Mouse (Mus musculus) neural tube, embryonic 12.5 days (tissue): ENCODE data around the gene Zmiz1. TPM values are rescaled to one million over a fixed set of nuclear protein-coding genes. Genes with fewer than 3 reads are reported as not detected.

Experiments
- ATAC-seq: fragments of 200-750 bp; cut with Nextera tagmentation; 2 replicates; pipeline ENCODE4 v1.8.0; 2017; ENCODE audit warnings: low read depth, mild to moderate bottlenecking, moderate TSS enrichment, moderate library complexity; ENCODE audit not compliant: low FRiP score
- H3K27ac ChIP-seq: fragments of 300-500 bp; sonication (generic); 2 replicates; pipeline ENCODE4 v1.5.1; 2016
- H3K27me3 ChIP-seq: fragments of 300-500 bp; sonication (generic); replicated peaks from 2 replicates; pipeline ENCODE4 v1.6.1; 2016; ENCODE audit warnings: mild to moderate bottlenecking
- H3K36me3 ChIP-seq: fragments of 300-500 bp; sonication (generic); 2 replicates; pipeline ENCODE4 v1.6.1; 2016; ENCODE audit warnings: mild to moderate bottlenecking
- H3K4me1 ChIP-seq: fragments of 300-500 bp; sonication (generic); 2 replicates; pipeline ENCODE4 v1.6.1; 2016
- H3K4me2 ChIP-seq: fragments of 300-500 bp; sonication (generic); replicated peaks from 2 replicates; pipeline ENCODE4 v1.6.1; 2016; ENCODE audit warnings: mild to moderate bottlenecking
- H3K4me3 ChIP-seq: fragments of 300-500 bp; sonication (generic); 2 replicates; pipeline ENCODE4 v1.5.1; 2016
- H3K9ac ChIP-seq: fragments of 300-500 bp; sonication (generic); 2 replicates; pipeline ENCODE4 v1.6.1; 2016; ENCODE audit warnings: mild to moderate bottlenecking
- H3K9me3 ChIP-seq: fragments of 300-500 bp; sonication (generic); 2 replicates; pipeline ENCODE4 v1.6.1; 2016; ENCODE audit warnings: mild to moderate bottlenecking
- WGBS: fragments of 180-500 bp; shearing (Covaris S2); methylation state at CpG from one replicate; pipeline ENCODE4 v1.1.7; 2016; 5-methylcytosine and 5-hydroxymethylcytosine counted together
- polyA plus RNA-seq: library from polyadenylated mRNA; unstranded; fragments of >200 nt; fragmentation: Nextera tagmentation; extraction: Ambion mirVana; gene quantifications from 2 replicates; pipeline ENCODE4 v1.2.1, GENCODE M21; 2016

The Zmiz1 gene
- polyA plus RNA-seq, 1 experiment from 2014 or later: 63.4 TPM

- Histone ChIP-seq H3K4me1 (peaks cover 9% of the 10 kb centered on the region), H3K27me3 (no peaks in the 10 kb centered on the region), H3K36me3 (peaks cover 73% of the 10 kb centered on the region), H3K9ac (no peak overlapping the region), H3K4me3 (no peak overlapping the region), H3K27ac (no peak overlapping the region), H3K4me2 (no peak overlapping the region), H3K9me3 (no peaks in the 10 kb centered on the region)
- 87% methylated on average over 2 of the region's 2 CpGs for WGBS
- ATAC-seq: no peak
These were observed 79.5 kb downstream of the Zmiz1 start for GRCm38 (mm10) chr14:25538522-25538921.

GRCm38 (mm10) chr14:25539493-25540116 is 80.6 kb downstream of the Zmiz1 start:
- Histone ChIP-seq H3K4me3 (no peak overlapping the region), H3K4me2 (no peak overlapping the region), H3K27me3 (no peaks in the 10 kb centered on the region), H3K36me3 (peaks cover 79% of the 10 kb centered on the region), H3K9ac (no peak overlapping the region), H3K27ac (no peak overlapping the region), H3K4me1 (0 out of 2 replicates have a peak, but pooled peaks cover 4% of the 10 kb centered on the region), H3K9me3 (no peaks in the 10 kb centered on the region)
- WGBS: 83% methylated on average over 10 of the region's 10 CpGs
- ATAC-seq: no peak

GRCm38 (mm10) chr14:25540172-25540571 is 81.2 kb downstream of the Zmiz1 start:
- peaks cover 80% of the 10 kb centered on the region for H3K36me3 ChIP-seq
- H3K4me2 ChIP-seq: no peak overlapping the region
- no peak overlapping the region for H3K9ac ChIP-seq
- no peak for ATAC-seq
- H3K9me3 ChIP-seq: no peaks in the 10 kb centered on the region
- H3K4me1 ChIP-seq: 0 out of 2 replicates have a peak, but pooled peaks cover 4% of the 10 kb centered on the region
- H3K27me3 ChIP-seq: no peaks in the 10 kb centered on the region
- H3K27ac ChIP-seq: no peak overlapping the region
- H3K4me3 ChIP-seq: no peak overlapping the region
- 86% methylated on average over 4 of the region's 4 CpGs for WGBS

- Histone ChIP-seq H3K4me1 (peaks cover 9% of the 10 kb centered on the region), H3K4me2 (no peak overlapping the region), H3K9ac (no peak overlapping the region), H3K36me3 (peaks cover 82% of the 10 kb centered on the region), H3K27ac (no peak overlapping the region), H3K4me3 (no peak overlapping the region), H3K27me3 (no peaks in the 10 kb centered on the region), H3K9me3 (no peaks in the 10 kb centered on the region)
- no peak for ATAC-seq
- WGBS: 81% methylated on average over 5 of the region's 5 CpGs
These were observed 82.2 kb downstream of the Zmiz1 start for GRCm38 (mm10) chr14:25541213-25541612.

GRCm38 (mm10) chr14:25543098-25543497 is 84.1 kb downstream of the Zmiz1 start:
- Histone ChIP-seq H3K4me2 (no peak overlapping the region), H3K27me3 (no peaks in the 10 kb centered on the region), H3K36me3 (peaks cover 78% of the 10 kb centered on the region), H3K9ac (no peak overlapping the region), H3K9me3 (no peaks in the 10 kb centered on the region), H3K27ac (no peak overlapping the region), H3K4me1 (peaks cover 28% of the 10 kb centered on the region), H3K4me3 (no peak overlapping the region)
- no peak for ATAC-seq
- WGBS: 98% methylated on average over 4 of the region's 4 CpGs

- ATAC-seq: no peak
- Histone ChIP-seq H3K9me3 (no peaks in the 10 kb centered on the region), H3K27ac (no peak overlapping the region), H3K4me2 (no peak overlapping the region), H3K36me3 (peaks cover 78% of the 10 kb centered on the region), H3K9ac (no peak overlapping the region), H3K4me3 (no peak overlapping the region), H3K27me3 (no peaks in the 10 kb centered on the region), H3K4me1 (peaks cover 36% of the 10 kb centered on the region)
- 92% methylated on average over 4 of the region's 4 CpGs for WGBS
These were observed 84.9 kb downstream of the Zmiz1 start for GRCm38 (mm10) chr14:25543927-25544326.

GRCm38 (mm10) chr14:25546852-25547621 is 88.1 kb downstream of the Zmiz1 start:
- Histone ChIP-seq H3K36me3 (peaks cover 56% of the 10 kb centered on the region), H3K27me3 (no peaks in the 10 kb centered on the region), H3K9ac (peak overlapping the region; percentile 33; the same call in 1 of the 2 replicates), H3K4me1 (peaks cover 63% of the 10 kb centered on the region), H3K27ac (no peak overlapping the region), H3K4me3 (no peak overlapping the region), H3K9me3 (no peaks in the 10 kb centered on the region), H3K4me2 (no peak overlapping the region)
- ATAC-seq: no peak
- 67% methylated on average over 14 of the region's 14 CpGs for WGBS

- no peak overlapping the region for H3K9ac ChIP-seq
- no peak overlapping the region for H3K27ac ChIP-seq
- no peak overlapping the region for H3K4me3 ChIP-seq
- no peak for ATAC-seq
- H3K36me3 ChIP-seq: peaks cover 55% of the 10 kb centered on the region
- 82% methylated on average over 9 of the region's 9 CpGs for WGBS
- no peak overlapping the region for H3K4me2 ChIP-seq
- no peaks in the 10 kb centered on the region for H3K27me3 ChIP-seq
- peaks cover 69% of the 10 kb centered on the region for H3K4me1 ChIP-seq
- H3K9me3 ChIP-seq: no peaks in the 10 kb centered on the region
These were observed 88.9 kb downstream of the Zmiz1 start for GRCm38 (mm10) chr14:25547882-25548281.

GRCm38 (mm10) chr14:25548650-25549049 is 89.7 kb downstream of the Zmiz1 start:
- WGBS: 57% methylated on average over 6 of the region's 6 CpGs
- no peak overlapping the region for H3K4me2 ChIP-seq
- H3K9me3 ChIP-seq: no peaks in the 10 kb centered on the region
- no peak overlapping the region for H3K4me3 ChIP-seq
- H3K27me3 ChIP-seq: no peaks in the 10 kb centered on the region
- ATAC-seq: no peak
- peaks cover 76% of the 10 kb centered on the region for H3K4me1 ChIP-seq
- H3K9ac ChIP-seq: no peak overlapping the region
- peaks cover 54% of the 10 kb centered on the region for H3K36me3 ChIP-seq
- peak overlapping the region; percentile 51; the same call in 1 of the 2 replicates for H3K27ac ChIP-seq

- no peak overlapping the region for H3K4me3 ChIP-seq
- ATAC-seq: no peak
- H3K27me3 ChIP-seq: no peaks in the 10 kb centered on the region
- peaks cover 81% of the 10 kb centered on the region for H3K4me1 ChIP-seq
- H3K4me2 ChIP-seq: no peak overlapping the region
- 90% methylated on average over 7 of the region's 7 CpGs for WGBS
- H3K27ac ChIP-seq: 0 out of 2 replicates have a peak overlapping the region, but pooled peaks have one; percentile 74
- peaks cover 52% of the 10 kb centered on the region for H3K36me3 ChIP-seq
- H3K9ac ChIP-seq: no peak overlapping the region
- H3K9me3 ChIP-seq: no peaks in the 10 kb centered on the region
These were observed 90.1 kb downstream of the Zmiz1 start for GRCm38 (mm10) chr14:25549125-25549524.

GRCm38 (mm10) chr14:25549871-25550840 is 91.2 kb downstream of the Zmiz1 start:
- Histone ChIP-seq H3K4me3 (no peak overlapping the region), H3K27ac (peak overlapping the region; percentile 74), H3K4me2 (peak overlapping the region; percentile 14; the same call in 1 of the 2 replicates), H3K9ac (no peak overlapping the region), H3K9me3 (no peaks in the 10 kb centered on the region), H3K4me1 (peaks cover 91% of the 10 kb centered on the region), H3K36me3 (peaks cover 43% of the 10 kb centered on the region), H3K27me3 (no peaks in the 10 kb centered on the region)
- ATAC-seq: peak; percentile 69
- 20% methylated on average over 10 of the region's 10 CpGs for WGBS

GRCm38 (mm10) chr14:25551731-25552130 is 92.7 kb downstream of the Zmiz1 start:
- no peak for ATAC-seq
- Histone ChIP-seq H3K9ac (no peak overlapping the region), H3K9me3 (no peaks in the 10 kb centered on the region), H3K4me1 (peaks cover 96% of the 10 kb centered on the region), H3K4me2 (no peak overlapping the region), H3K4me3 (no peak overlapping the region), H3K27ac (no peak overlapping the region), H3K27me3 (no peaks in the 10 kb centered on the region), H3K36me3 (peaks cover 27% of the 10 kb centered on the region; the same call in 1 of the 2 replicates)
- 45% methylated on average over 2 of the region's 2 CpGs for WGBS
